Mouse (Mus musculus): Measurements from ENCODE around the gene Olfr1389. TPM values are rescaled to one million over a fixed set of nuclear protein-coding genes. Genes with fewer than 3 reads are reported as not detected.
"Not testable (repeated sequence)": the region's sequence is repeated elsewhere in the genome, so short reads cannot be mapped to it uniquely, and the experiment has no call there.

Gene Olfr1389
- polyA plus RNA-seq, 1 experiment from 2014 or later = not detected

DNA sequence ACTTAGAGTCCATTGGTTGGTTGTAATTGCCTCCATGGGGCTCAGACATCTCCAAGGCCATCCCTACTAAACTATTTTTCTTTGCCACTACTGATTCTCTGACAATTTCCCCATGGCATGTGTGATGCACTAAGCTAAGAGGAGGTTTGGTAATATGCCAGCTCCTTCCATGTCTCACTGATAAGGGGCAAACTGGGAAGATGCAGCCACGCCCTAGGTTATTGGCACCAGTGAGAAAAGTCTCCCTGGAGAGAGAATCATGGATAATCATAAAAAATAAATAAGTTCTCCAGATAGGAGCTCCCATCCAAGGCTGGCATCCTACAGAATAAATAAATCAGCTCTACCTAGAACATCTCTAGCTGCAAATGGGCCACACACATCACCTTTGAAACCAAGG, 32.2 kb downstream of the Olfr1389 start, which contains the start of gene Olfr1387:
Gene Olfr1387, plus strand, starts transcription at position 301 of the 400 bp plus-strand sequence.
- Histone ChIP-seq H3K9ac (ENCODE audit: low read length) (no peak within 1 kb of the TSS), H3K4me2 (ENCODE audit: low read length) (no peak within 1 kb of the TSS), H3K4me3 (ENCODE audit: low read depth, low read length) (no peak within 1 kb of the TSS), H3K36me3 (ENCODE audit: control insufficient read depth, insufficient read depth, low read length) (no peaks in the 10 kb centered on the region), H3K9me3 (replicated peaks; ENCODE audit: control insufficient read depth, low read length) (no peaks in the 10 kb centered on the region), H3K27me3 (replicated peaks; ENCODE audit: control insufficient read depth, insufficient read depth, low read length) (no peaks in the 10 kb centered on the region), H3K27ac (ENCODE audit: low read depth, low read length) (no peak within 1 kb of the TSS), H3K4me1 (ENCODE audit: control insufficient read depth, insufficient read depth, low read length) (no peaks in the 10 kb centered on the region)
- ATAC-seq = no peak
- WGBS = 82% methylated on average over 1 of the region's 1 CpGs
- no peak for DNase-seq (ENCODE audit: low spot score)

- not testable (repeated sequence) for H3K9ac ChIP-seq (ENCODE audit: low read length); H3K4me1 ChIP-seq (ENCODE audit: control insufficient read depth, insufficient read depth, low read length); ATAC-seq; H3K36me3 ChIP-seq (ENCODE audit: control insufficient read depth, insufficient read depth, low read length); DNase-seq (ENCODE audit: low spot score); H3K9me3 ChIP-seq (replicated peaks; ENCODE audit: control insufficient read depth, low read length); H3K4me2 ChIP-seq (ENCODE audit: low read length); H3K27ac ChIP-seq (ENCODE audit: low read depth, low read length); H3K4me3 ChIP-seq (ENCODE audit: low read depth, low read length); H3K27me3 ChIP-seq (replicated peaks; ENCODE audit: control insufficient read depth, insufficient read depth, low read length)
- WGBS = 78% methylated on average over 2 of the region's 3 CpGs
Observed at GRCm38 (mm10) chr11:49464746-49465145, 41.9 kb downstream of the Olfr1389 start, which contains the start of gene Olfr1386. Gene Olfr1386 (plus strand): TSS chr11:49465046.

Other genes starting within 250 kb of the Olfr1389 start
- gene Btnl9, start 235.9 kb upstream of the Olfr1389 start, polyA plus RNA-seq (2014; fragmentation: Nextera tagmentation; extraction: Ambion mirVana) = 0.37 TPM in 1 of 2 replicates, not detected in the other
- gene Zfp62, start 219.8 kb upstream of the Olfr1389 start, polyA plus RNA-seq (2014; fragmentation: Nextera tagmentation; extraction: Ambion mirVana) = 56.6 and 64.7 TPM in 2 replicates
- gene Mgat1, start 178.9 kb upstream of the Olfr1389 start, polyA plus RNA-seq (2014; fragmentation: Nextera tagmentation; extraction: Ambion mirVana) = 23.5 and 23.8 TPM in 2 replicates
- gene Olfr1393, start 144.8 kb upstream of the Olfr1389 start, polyA plus RNA-seq (2014; fragmentation: Nextera tagmentation; extraction: Ambion mirVana) = not detected in 2 replicates
- not detected in 2 replicates for gene Olfr1392, start 137.8 kb upstream of the Olfr1389 start, polyA plus RNA-seq (2014; fragmentation: Nextera tagmentation; extraction: Ambion mirVana)
- not detected in 2 replicates for gene Olfr10, start 118.3 kb upstream of the Olfr1389 start, polyA plus RNA-seq (2014; fragmentation: Nextera tagmentation; extraction: Ambion mirVana)
- not detected in 2 replicates for gene Olfr1391, start 100.3 kb upstream of the Olfr1389 start, polyA plus RNA-seq (2014; fragmentation: Nextera tagmentation; extraction: Ambion mirVana)
- not detected in 2 replicates for gene Olfr1390, start 87.9 kb upstream of the Olfr1389 start, polyA plus RNA-seq (2014; fragmentation: Nextera tagmentation; extraction: Ambion mirVana)
- not detected in 2 replicates for gene Olfr1388, start 13.6 kb downstream of the Olfr1389 start, polyA plus RNA-seq (2014; fragmentation: Nextera tagmentation; extraction: Ambion mirVana)
- not detected in 2 replicates for gene Olfr1387, start 32.3 kb downstream of the Olfr1389 start, polyA plus RNA-seq (2014; fragmentation: Nextera tagmentation; extraction: Ambion mirVana)
- gene Olfr1386, start 42.0 kb downstream of the Olfr1389 start, polyA plus RNA-seq (2014; fragmentation: Nextera tagmentation; extraction: Ambion mirVana) = not detected in 2 replicates
- not detected in 2 replicates for gene Olfr1385, start 66.0 kb downstream of the Olfr1389 start, polyA plus RNA-seq (2014; fragmentation: Nextera tagmentation; extraction: Ambion mirVana)
- gene Olfr1384, start 83.7 kb downstream of the Olfr1389 start, polyA plus RNA-seq (2014; fragmentation: Nextera tagmentation; extraction: Ambion mirVana) = not detected in 2 replicates
- not detected in 2 replicates for gene Olfr1383, start 96.6 kb downstream of the Olfr1389 start, polyA plus RNA-seq (2014; fragmentation: Nextera tagmentation; extraction: Ambion mirVana)
- gene Olfr1382, start 105.2 kb downstream of the Olfr1389 start, polyA plus RNA-seq (2014; fragmentation: Nextera tagmentation; extraction: Ambion mirVana) = not detected in 2 replicates
- gene Olfr1381, start 120.4 kb downstream of the Olfr1389 start, polyA plus RNA-seq (2014; fragmentation: Nextera tagmentation; extraction: Ambion mirVana) = not detected in 2 replicates
- not detected in 2 replicates for gene Olfr1380, start 133.8 kb downstream of the Olfr1389 start, polyA plus RNA-seq (2014; fragmentation: Nextera tagmentation; extraction: Ambion mirVana)
- gene Flt4, start 186.2 kb downstream of the Olfr1389 start, polyA plus RNA-seq (2014; fragmentation: Nextera tagmentation; extraction: Ambion mirVana) = 1.8 TPM in 2 replicates
- gene Scgb3a1, start 240.5 kb downstream of the Olfr1389 start, polyA plus RNA-seq (2014; fragmentation: Nextera tagmentation; extraction: Ambion mirVana) = not detected in 2 replicates